Mouse (Mus musculus) lung, adult 2 months (tissue): ENCODE measurements around the gene Atl3.

Experiments used
- CTCF ChIP-seq: fragments of 200-500 bp; IDR thresholded peaks from 2 replicates; pipeline ENCODE4 v1.5.1; 2011; ENCODE audit warnings: mild to moderate bottlenecking, low read length, control low read depth; ENCODE audit not compliant: insufficient read depth
- POLR2A ChIP-seq: fragments of 200-500 bp; IDR thresholded peaks from 2 replicates; pipeline ENCODE4 v1.6.1; 2011; ENCODE audit warnings: low read depth, mild to moderate bottlenecking, control low read depth, low read length, borderline replicate concordance; ENCODE audit errors: extremely low read depth

- no peak for TF ChIP-seq POLR2A
- TF ChIP-seq CTCF = no peak
Measured at GRCm38 (mm10) chr19:7556641-7557040, 62.8 kb downstream of the Atl3 start.
